Mouse (Mus musculus): ENCODE data around the gene Mapk12. TPM values are rescaled to one million over a fixed set of nuclear protein-coding genes. Genes with fewer than 3 reads are reported as not detected.

The Mapk12 gene
- total RNA-seq (2021) = 10 to 100 TPM; 23.8 to 24.8 TPM

- intact Hi-C loops (cut with DNase I) = no loop called here
- peak in 1 of 2 experiments; percentile 76 for DNase-seq
Measured at GRCm38 (mm10) chr15:89140659-89141252, at the start of gene Mapk12. Mapk12 (minus strand) TSS chr15:89140703.

- intact Hi-C loops (cut with DNase I) = no loop called here
- no peak for DNase-seq
Measured at GRCm38 (mm10) chr15:89184937-89185227, 44.4 kb upstream of the Mapk12 start.

- intact Hi-C loops (cut with DNase I) = no loop called here
- no peak for DNase-seq
Measured at GRCm38 (mm10) chr15:89184141-89184936, 43.8 kb upstream of the Mapk12 start.

GRCm38 (mm10) chr15:89182842-89183241 is 42.3 kb upstream of the Mapk12 start:
- DNase-seq = no peak
- intact Hi-C loops (cut with DNase I) = loop anchor here (2.0 kb wide), 1 partner anchor 28 kb away; the partner anchor contains the start of gene Ppp6r2

GRCm38 (mm10) chr15:89182328-89182741 is 41.8 kb upstream of the Mapk12 start:
- DNase-seq = peak; percentile 83 to 84
- intact Hi-C loops (cut with DNase I) = loop anchor here (2.0 kb wide), 1 partner anchor 28 kb away; the partner anchor contains the start of gene Ppp6r2

GRCm38 (mm10) chr15:89181561-89182270 is 41.2 kb upstream of the Mapk12 start:
- intact Hi-C loops (cut with DNase I) = loop anchor here (2.0 kb wide), 1 partner anchor 29 kb away; the partner anchor contains the start of gene Ppp6r2
- peak; percentile 24 to 42 for DNase-seq

- intact Hi-C loops (cut with DNase I) = no loop called here
- peak; percentile 88 for DNase-seq
Measured at GRCm38 (mm10) chr15:89180571-89181229, 40.2 kb upstream of the Mapk12 start, which contains the start of gene Plxnb2. Plxnb2 (minus strand) TSS chr15:89180788.

- peak; percentile 60 to 67 for DNase-seq
- intact Hi-C loops (cut with DNase I) = no loop called here
Measured at GRCm38 (mm10) chr15:89180081-89180541, 39.6 kb upstream of the Mapk12 start.

- DNase-seq = peak in 1 of 2 experiments; percentile 24
- intact Hi-C loops (cut with DNase I) = no loop called here
Measured at GRCm38 (mm10) chr15:89179630-89179964, 39.1 kb upstream of the Mapk12 start.

GRCm38 (mm10) chr15:89178954-89179629 is 38.6 kb upstream of the Mapk12 start:
- DNase-seq = peak; percentile 87 to 90
- intact Hi-C loops (cut with DNase I) = no loop called here

GRCm38 (mm10) chr15:89178260-89178860 is 37.9 kb upstream of the Mapk12 start:
- DNase-seq = peak; percentile 51 to 55
- intact Hi-C loops (cut with DNase I) = no loop called here

- intact Hi-C loops (cut with DNase I) = no loop called here
- peak; percentile 41 to 48 for DNase-seq
Measured at GRCm38 (mm10) chr15:89177576-89178259, 37.2 kb upstream of the Mapk12 start.

- peak; percentile 96 for DNase-seq
- intact Hi-C loops (cut with DNase I) = no loop called here
Measured at GRCm38 (mm10) chr15:89177121-89177520, 36.6 kb upstream of the Mapk12 start.

GRCm38 (mm10) chr15:89175411-89176155 is 35.1 kb upstream of the Mapk12 start:
- no peak for DNase-seq
- intact Hi-C loops (cut with DNase I) = no loop called here

- DNase-seq = no peak
- intact Hi-C loops (cut with DNase I) = no loop called here
Measured at GRCm38 (mm10) chr15:89174889-89175339, 34.4 kb upstream of the Mapk12 start.

- peak; percentile 61 to 69 for DNase-seq
- intact Hi-C loops (cut with DNase I) = no loop called here
Measured at GRCm38 (mm10) chr15:89173906-89174214, 33.4 kb upstream of the Mapk12 start.

GRCm38 (mm10) chr15:89173024-89173905 is 32.8 kb upstream of the Mapk12 start:
- intact Hi-C loops (cut with DNase I) = no loop called here
- peak; percentile 54 to 71 for DNase-seq

Data from heart, postnatal 10 days (tissue).